Mouse (Mus musculus) limb, embryonic 10.5 days (tissue): ENCODE measurements around the gene Cpxm2. TPM values are rescaled to one million over a fixed set of nuclear protein-coding genes. Genes with fewer than 3 reads are reported as not detected.

Experiments
- DNase-seq: peaks from one replicate; pipeline ENCODE4 v3.0.0-alpha.2; 2017; ENCODE audit warnings: low spot score
- H3K27ac ChIP-seq: fragments of 300-500 bp; sonication (generic); 2 replicates; pipeline ENCODE4 v1.5.1; 2016; ENCODE audit warnings: mild to moderate bottlenecking
- H3K27me3 ChIP-seq: fragments of 300-500 bp; sonication (generic); 2 replicates; pipeline ENCODE4 v1.6.1; 2016; ENCODE audit warnings: low read depth, mild to moderate bottlenecking; ENCODE audit not compliant: poor library complexity, severe bottlenecking
- H3K36me3 ChIP-seq: fragments of 300-500 bp; sonication (generic); 2 replicates; pipeline ENCODE4 v1.6.1; 2016; ENCODE audit warnings: mild to moderate bottlenecking, moderate library complexity
- H3K4me1 ChIP-seq: fragments of 300-500 bp; sonication (generic); 2 replicates; pipeline ENCODE4 v1.6.1; 2016
- H3K4me3 ChIP-seq: fragments of 300-500 bp; sonication (generic); 2 replicates; pipeline ENCODE4 v1.5.1; 2016; ENCODE audit warnings: mild to moderate bottlenecking, moderate library complexity
- H3K9me3 ChIP-seq: fragments of 300-500 bp; sonication (generic); replicated peaks from 2 replicates; pipeline ENCODE4 v1.6.1; 2016; ENCODE audit warnings: mild to moderate bottlenecking
- WGBS: fragments of 180-500 bp; shearing (Covaris S2); methylation state at CpG from one replicate; pipeline ENCODE4 v1.1.7; 2016; 5-methylcytosine and 5-hydroxymethylcytosine counted together
- polyA plus RNA-seq: library from polyadenylated mRNA; unstranded; fragments of >200 nt; fragmentation: Nextera tagmentation; extraction: Ambion mirVana; gene quantifications from 2 replicates; pipeline ENCODE4 v1.2.1, GENCODE M21; 2016

Gene Cpxm2
- polyA plus RNA-seq = 0.11 and 0.49 TPM in 2 replicates

DNA sequence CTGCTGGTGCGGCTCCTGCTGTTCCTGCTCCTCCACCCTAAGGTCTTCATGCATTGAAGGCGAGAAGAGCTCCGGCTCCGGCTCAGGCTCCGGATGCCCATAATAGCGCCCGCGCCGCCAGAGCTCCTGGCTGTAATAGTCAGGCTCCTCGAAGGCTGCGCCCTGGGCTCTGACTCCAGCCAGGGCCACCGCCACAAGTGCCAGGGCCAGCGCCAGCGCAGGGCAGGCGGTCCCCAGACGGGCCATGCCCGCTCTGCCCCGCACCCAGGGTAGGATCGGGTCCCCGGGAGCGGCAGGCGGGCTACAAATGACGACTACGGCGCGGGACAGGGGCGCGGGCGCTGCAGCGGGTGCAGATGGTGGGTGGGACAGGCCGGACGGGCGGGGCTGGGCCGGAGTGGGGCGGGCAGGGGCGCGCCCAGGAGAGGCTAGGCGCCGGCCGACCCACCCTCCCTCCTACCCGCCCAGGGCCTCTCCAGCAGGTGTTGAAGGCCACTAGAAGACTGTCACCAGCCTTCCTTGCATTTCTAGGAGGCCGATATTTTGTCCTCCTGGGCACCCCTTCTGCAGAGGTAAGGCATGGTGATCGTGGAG lies at the start of gene Cpxm2:
TSS of gene Cpxm2 (minus strand) at position 372 of the 594 bp plus-strand sequence.
- Histone ChIP-seq H3K36me3 (no peaks in the 10 kb centered on the region), H3K9me3 (no peaks in the 10 kb centered on the region), H3K4me1 (peaks cover 12% of the 10 kb centered on the region), H3K4me3 (peak within 1 kb of the TSS; percentile 60), H3K27me3 (peaks cover 62% of the 10 kb centered on the region), H3K27ac (peak within 1 kb of the TSS; percentile 73)
- 3% methylated on average over 42 of the region's 43 CpGs for WGBS
- peak; percentile 51 for DNase-seq

GRCm38 (mm10) chr7:132204073-132204612 lies 49.6 kb upstream of the Cpxm2 start:
- H3K27ac ChIP-seq = peak overlapping the region; percentile 77
- no peak overlapping the region for H3K4me3 ChIP-seq
- peaks cover 40% of the 10 kb centered on the region for H3K4me1 ChIP-seq
- no peaks in the 10 kb centered on the region for H3K9me3 ChIP-seq
- peaks cover 9% of the 10 kb centered on the region; the same call in 1 of the 2 replicates for H3K27me3 ChIP-seq
- no peaks in the 10 kb centered on the region for H3K36me3 ChIP-seq
- peak; percentile 53 for DNase-seq
- 6% methylated on average over 1 of the region's 1 CpGs for WGBS

DNA sequence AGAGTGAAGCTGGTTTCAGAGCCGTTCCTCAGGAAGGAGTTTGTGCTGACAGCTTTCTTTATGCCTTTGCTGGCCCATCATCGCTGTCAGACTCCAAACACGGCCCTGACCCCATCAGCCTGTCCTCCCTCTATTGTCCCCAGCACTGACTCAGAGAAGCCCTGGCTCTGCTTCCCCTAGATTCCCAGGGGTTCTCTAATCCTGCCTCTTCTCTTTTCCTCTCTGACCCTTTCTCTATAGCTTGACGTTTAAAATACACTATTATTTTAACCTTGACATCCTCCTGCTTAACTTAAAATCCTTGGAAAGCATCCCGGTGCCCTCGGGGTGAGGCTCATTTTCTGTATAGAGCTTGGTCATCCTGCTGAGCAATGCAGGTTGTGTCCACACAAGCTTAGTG lies 45.1 kb upstream of the Cpxm2 start:
- peaks cover 64% of the 10 kb centered on the region for H3K4me1 ChIP-seq
- WGBS = 59% methylated on average over 6 of the region's 6 CpGs
- no peaks in the 10 kb centered on the region for H3K9me3 ChIP-seq
- H3K27ac ChIP-seq = no peak overlapping the region
- no peak for DNase-seq
- no peaks in the 10 kb centered on the region for H3K36me3 ChIP-seq
- H3K27me3 ChIP-seq = peaks cover 9% of the 10 kb centered on the region; the same call in 1 of the 2 replicates
- H3K4me3 ChIP-seq = no peak overlapping the region

DNA sequence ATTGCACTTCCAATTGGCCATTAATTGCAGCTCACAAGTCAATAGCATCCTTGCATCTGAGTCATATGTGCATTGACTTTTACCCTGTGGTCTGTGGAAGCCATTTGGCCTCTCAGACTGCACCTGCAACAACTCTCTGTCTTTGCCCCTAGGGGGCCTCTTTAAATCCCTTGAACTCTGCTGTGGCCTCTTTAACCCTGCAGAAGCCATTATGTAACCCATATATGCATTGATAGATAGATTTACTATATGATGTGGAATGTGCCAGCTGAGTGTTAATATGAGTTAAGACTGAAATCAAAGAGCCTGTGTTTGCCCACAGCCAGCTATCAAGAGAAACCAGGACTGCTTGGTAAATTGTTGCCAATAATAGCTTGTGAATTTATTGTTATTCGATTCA lies 44.3 kb upstream of the Cpxm2 start:
- H3K27ac ChIP-seq = no peak overlapping the region
- 85% methylated on average over 1 of the region's 1 CpGs for WGBS

DNA sequence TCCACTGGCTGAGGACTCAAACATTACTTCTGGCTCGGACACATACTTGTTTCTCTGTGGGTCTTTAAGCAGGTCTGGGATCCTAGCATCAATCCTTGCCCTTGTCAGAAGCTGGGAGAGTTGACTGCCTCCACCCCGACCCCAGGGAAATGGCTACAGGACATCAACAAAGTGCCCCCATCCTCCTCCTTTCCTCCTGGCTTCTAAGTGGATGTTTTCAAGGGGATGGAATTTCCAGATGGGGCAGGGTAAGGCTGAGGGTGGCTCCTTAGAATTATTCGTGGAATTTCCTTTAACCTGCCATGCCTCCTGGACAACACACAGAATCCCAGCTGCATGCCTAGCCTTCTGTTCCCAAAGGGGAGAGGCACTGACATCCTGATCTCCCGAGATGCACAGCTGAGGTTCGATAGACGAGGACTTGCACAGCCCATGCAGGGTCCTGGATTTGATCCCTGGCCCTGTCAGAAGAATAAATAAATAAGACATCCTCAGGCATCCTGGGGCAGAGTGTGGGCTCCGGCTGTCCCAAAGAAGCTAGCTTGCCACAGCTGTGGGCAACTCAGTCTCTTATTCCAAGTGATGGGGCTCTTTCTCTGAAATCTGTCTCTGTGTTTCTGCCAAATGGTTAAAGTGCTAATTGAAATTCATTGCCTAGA lies 43.4 kb upstream of the Cpxm2 start:
- Histone ChIP-seq H3K9me3 (no peaks in the 10 kb centered on the region), H3K4me1 (peaks cover 46% of the 10 kb centered on the region), H3K4me3 (no peak overlapping the region), H3K27me3 (peaks cover 9% of the 10 kb centered on the region; the same call in 1 of the 2 replicates), H3K36me3 (no peaks in the 10 kb centered on the region), H3K27ac (no peak overlapping the region)
- 39% methylated on average over 7 of the region's 7 CpGs for WGBS
- DNase-seq = no peak

More for the DNA sequence above, 44.3 kb upstream of the Cpxm2 start:
- Histone ChIP-seq H3K27me3 (peaks cover 9% of the 10 kb centered on the region; the same call in 1 of the 2 replicates), H3K9me3 (no peaks in the 10 kb centered on the region), H3K4me3 (no peak overlapping the region), H3K4me1 (peaks cover 55% of the 10 kb centered on the region), H3K36me3 (no peaks in the 10 kb centered on the region)
- no peak for DNase-seq

- Histone ChIP-seq H3K27me3 (peaks cover 4% of the 10 kb centered on the region; the same call in 1 of the 2 replicates), H3K36me3 (no peaks in the 10 kb centered on the region), H3K27ac (no peak overlapping the region), H3K4me3 (no peak overlapping the region), H3K4me1 (peaks cover 44% of the 10 kb centered on the region), H3K9me3 (no peaks in the 10 kb centered on the region)
- no peak for DNase-seq
- whole genome bisulfite sequencing = 87% methylated on average over 1 of the region's 1 CpGs
Measured at GRCm38 (mm10) chr7:132196581-132196980, 42.0 kb upstream of the Cpxm2 start.

- H3K9me3 ChIP-seq = no peaks in the 10 kb centered on the region
- H3K4me1 ChIP-seq = peaks cover 25% of the 10 kb centered on the region
- H3K36me3 ChIP-seq = no peaks in the 10 kb centered on the region
- WGBS = 100% methylated on average over 2 of the region's 2 CpGs
- H3K27ac ChIP-seq = no peak overlapping the region
- no peaks in the 10 kb centered on the region for H3K27me3 ChIP-seq
- no peak overlapping the region for H3K4me3 ChIP-seq
- no peak for DNase-seq
Measured at GRCm38 (mm10) chr7:132193606-132194005, 39.1 kb upstream of the Cpxm2 start.

GRCm38 (mm10) chr7:132187456-132187855 lies 32.9 kb upstream of the Cpxm2 start:
- H3K4me3 ChIP-seq = no peak overlapping the region
- WGBS = 37% methylated on average over 3 of the region's 3 CpGs
- peaks cover 32% of the 10 kb centered on the region for H3K4me1 ChIP-seq
- peak overlapping the region; percentile 64; the same call in 1 of the 2 replicates for H3K27ac ChIP-seq
- no peak for DNase-seq
- no peaks in the 10 kb centered on the region for H3K9me3 ChIP-seq
- no peaks in the 10 kb centered on the region for H3K36me3 ChIP-seq
- no peaks in the 10 kb centered on the region for H3K27me3 ChIP-seq

- Histone ChIP-seq H3K27ac (no peak overlapping the region), H3K27me3 (no peaks in the 10 kb centered on the region), H3K4me1 (peaks cover 32% of the 10 kb centered on the region), H3K4me3 (no peak overlapping the region), H3K9me3 (no peaks in the 10 kb centered on the region), H3K36me3 (no peaks in the 10 kb centered on the region)
- 74% methylated on average over 5 of the region's 5 CpGs for WGBS
- no peak for DNase-seq
Measured at GRCm38 (mm10) chr7:132183892-132184404, 29.4 kb upstream of the Cpxm2 start.

- Histone ChIP-seq H3K4me1 (peaks cover 18% of the 10 kb centered on the region), H3K27ac (no peak overlapping the region), H3K27me3 (no peaks in the 10 kb centered on the region), H3K4me3 (no peak overlapping the region), H3K9me3 (no peaks in the 10 kb centered on the region), H3K36me3 (no peaks in the 10 kb centered on the region)
- 93% methylated on average over 4 of the region's 4 CpGs for WGBS
- DNase-seq = no peak
Measured at GRCm38 (mm10) chr7:132181586-132182198, 27.2 kb upstream of the Cpxm2 start.

- Histone ChIP-seq H3K27ac (no peak overlapping the region), H3K36me3 (no peaks in the 10 kb centered on the region), H3K9me3 (no peaks in the 10 kb centered on the region), H3K4me3 (no peak overlapping the region), H3K4me1 (peaks cover 12% of the 10 kb centered on the region), H3K27me3 (no peaks in the 10 kb centered on the region)
- no peak for DNase-seq
- 92% methylated on average over 3 of the region's 3 CpGs for WGBS
Measured at GRCm38 (mm10) chr7:132181042-132181441, 26.5 kb upstream of the Cpxm2 start.

DNA sequence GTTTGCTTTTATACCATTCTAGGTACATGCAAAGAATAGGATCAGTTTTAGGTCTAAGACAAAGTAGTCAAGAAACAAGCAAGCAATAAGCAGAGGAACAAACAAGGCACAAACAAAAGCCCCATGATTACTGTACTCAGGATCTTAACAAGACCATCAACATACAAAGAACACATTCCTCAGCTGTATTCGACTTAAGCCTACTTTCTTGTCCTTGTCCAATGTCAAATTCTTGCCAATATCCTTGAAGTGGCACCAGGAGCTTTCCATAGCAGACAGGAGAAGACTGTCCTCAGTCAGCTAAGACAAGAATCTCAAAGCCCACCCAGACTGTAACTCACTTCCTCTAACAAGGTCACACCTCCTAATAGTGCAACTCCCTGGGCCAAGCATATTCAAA lies 24.5 kb upstream of the Cpxm2 start:
- H3K4me3 ChIP-seq = no peak overlapping the region
- no peaks in the 10 kb centered on the region for H3K27me3 ChIP-seq
- no peaks in the 10 kb centered on the region for H3K9me3 ChIP-seq
- H3K4me1 ChIP-seq = peaks cover 4% of the 10 kb centered on the region
- H3K36me3 ChIP-seq = no peaks in the 10 kb centered on the region
- no peak overlapping the region for H3K27ac ChIP-seq
- WGBS = 76% methylated on average over 1 of the region's 1 CpGs
- no peak for DNase-seq

GRCm38 (mm10) chr7:132174787-132175186 lies 20.2 kb upstream of the Cpxm2 start:
- Histone ChIP-seq H3K9me3 (no peaks in the 10 kb centered on the region), H3K4me1 (peaks cover 3% of the 10 kb centered on the region), H3K27me3 (no peaks in the 10 kb centered on the region), H3K36me3 (no peaks in the 10 kb centered on the region), H3K27ac (no peak overlapping the region), H3K4me3 (no peak overlapping the region)
- WGBS = 92% methylated on average over 5 of the region's 5 CpGs
- no peak for DNase-seq
